Mouse (Mus musculus) MEL (cell line): ENCODE data around the gene Cpsf4l. TPM values are rescaled to one million over a fixed set of nuclear protein-coding genes. Genes with fewer than 3 reads are reported as not detected.

Experiments used
- DNase-seq: peaks from one replicate; pipeline ENCODE4 v3.0.0; 2011; ENCODE audit warnings: low read depth, low spot score
- H3K27ac ChIP-seq: 2 replicates; pipeline ENCODE4 v1.5.1; 2012; ENCODE audit warnings: low read depth, mild to moderate bottlenecking, control low read depth, low read length, moderate library complexity; ENCODE audit not compliant: control insufficient read depth
- H3K27me3 ChIP-seq, 2 experiments: fragments of 150-350 bp in 1 of 2; sonication (generic) in 1 of 2; 2 replicates each; pipeline ENCODE4 v1.6.1; 2012; ENCODE audit warnings: low read length in 2 of 2, mild to moderate bottlenecking in 2 of 2, improper control_type of control experiment in 1 of 2, moderate library complexity in 1 of 2; ENCODE audit not compliant: insufficient read depth in 2 of 2, control insufficient read depth in 1 of 2
- H3K36me3 ChIP-seq, 2 experiments: 2 replicates each; pipeline ENCODE4 v1.6.1; 2012 to 2014; ENCODE audit warnings: low read length in 2 of 2, improper control_type of control experiment in 1 of 2, inconsistent platforms in 1 of 2, mild to moderate bottlenecking in 1 of 2; ENCODE audit not compliant: insufficient read depth in 2 of 2, control insufficient read depth in 1 of 2
- H3K4me1 ChIP-seq, 2 experiments: fragments of 150-350 bp in 1 of 2; sonication (generic) in 1 of 2; 2 replicates each; pipeline ENCODE4 v1.6.1; 2012; ENCODE audit warnings: low read length in 2 of 2, improper control_type of control experiment in 1 of 2, mild to moderate bottlenecking in 1 of 2; ENCODE audit not compliant: insufficient read depth in 2 of 2, control insufficient read depth in 1 of 2
- H3K4me3 ChIP-seq, 2 experiments: fragments of 150-350 bp in 1 of 2; sonication (generic) in 1 of 2; 2 replicates each; pipeline ENCODE4 v1.5.1; 2012; ENCODE audit warnings: low read depth in 2 of 2, low read length in 2 of 2, mild to moderate bottlenecking in 2 of 2, moderate library complexity in 2 of 2, control low read depth in 1 of 2, improper control_type of control experiment in 1 of 2; ENCODE audit not compliant: control insufficient read depth in 1 of 2, insufficient read depth in 1 of 2
- H3K79me2 ChIP-seq: 2 replicates; pipeline ENCODE4 v1.6.1; 2012; ENCODE audit warnings: mild to moderate bottlenecking, low read length, moderate library complexity; ENCODE audit not compliant: control insufficient read depth, poor library complexity, insufficient read depth
- H3K9ac ChIP-seq: 2 replicates; pipeline ENCODE4 v1.6.1; 2012; ENCODE audit warnings: low read depth, mild to moderate bottlenecking, control low read depth, low read length, moderate library complexity; ENCODE audit not compliant: control insufficient read depth, poor library complexity, severe bottlenecking
- H3K9me3 ChIP-seq: fragments of 150-350 bp; sonication (generic); replicated peaks from 2 replicates; pipeline ENCODE4 v1.6.1; 2012; ENCODE audit warnings: mild to moderate bottlenecking, low read length, improper control_type of control experiment, moderate library complexity; ENCODE audit not compliant: insufficient read depth
- CHD1 ChIP-seq: IDR thresholded peaks from 2 replicates; pipeline ENCODE4 v1.6.1; 2012; ENCODE audit warnings: low read depth, mild to moderate bottlenecking, inconsistent platforms, low read length, improper control_type of control experiment
- CHD2 ChIP-seq: IDR thresholded peaks from 2 replicates; pipeline ENCODE4 v1.6.1; 2011; ENCODE audit warnings: low read length, improper control_type of control experiment
- CTCF ChIP-seq, 3 experiments: IDR thresholded peaks in 2 of 3; conservative IDR thresholded peaks in 1 of 3; 2 replicates each; pipeline ENCODE4 v1.5.1; 2011 to 2012; ENCODE audit warnings: low read length in 3 of 3, low read depth in 2 of 3, mild to moderate bottlenecking in 2 of 3, improper control_type of control experiment in 1 of 3, inconsistent platforms in 1 of 3, mixed read lengths in 1 of 3, moderate library complexity in 1 of 3; ENCODE audit not compliant: control insufficient read depth in 1 of 3, insufficient read depth in 1 of 3, poor library complexity in 1 of 3, severe bottlenecking in 1 of 3
- E2F4 ChIP-seq: IDR thresholded peaks from 2 replicates; pipeline ENCODE4 v1.6.1; 2011; ENCODE audit warnings: low read depth, low read length, improper control_type of control experiment, borderline replicate concordance
- GATA1 ChIP-seq: IDR thresholded peaks from 2 replicates; pipeline ENCODE4 v1.6.1; 2011; ENCODE audit warnings: low read depth, low read length, improper control_type of control experiment
- HCFC1 ChIP-seq: IDR thresholded peaks from 2 replicates; pipeline ENCODE4 v1.6.1; 2012; ENCODE audit warnings: low read depth, mild to moderate bottlenecking, inconsistent platforms, low read length, improper control_type of control experiment, moderate library complexity
- JUND ChIP-seq: IDR thresholded peaks from 2 replicates; pipeline ENCODE4 v1.6.1; 2011; ENCODE audit warnings: low read depth, mild to moderate bottlenecking, improper control_type of control experiment, low read length
- KAT2A ChIP-seq: conservative IDR thresholded peaks from 2 replicates; pipeline ENCODE4 v1.6.1; 2012; ENCODE audit warnings: low read depth, low read length, improper control_type of control experiment, inconsistent platforms
- MAFK ChIP-seq: IDR thresholded peaks from 2 replicates; pipeline ENCODE4 v1.6.1; 2011; ENCODE audit warnings: low read depth, mild to moderate bottlenecking, low read length, improper control_type of control experiment, borderline replicate concordance
- MAX ChIP-seq: IDR thresholded peaks from 2 replicates; pipeline ENCODE4 v1.6.1; 2011; ENCODE audit warnings: low read length, improper control_type of control experiment
- MAZ ChIP-seq: IDR thresholded peaks from 2 replicates; pipeline ENCODE4 v1.6.1; 2012; ENCODE audit warnings: low read depth, mild to moderate bottlenecking, inconsistent platforms, low read length, improper control_type of control experiment
- MEF2A ChIP-seq: IDR thresholded peaks from 2 replicates; pipeline ENCODE4 v1.6.1; 2014; ENCODE audit warnings: low read depth, mild to moderate bottlenecking, inconsistent platforms, low read length, improper control_type of control experiment; ENCODE audit not compliant: poor library complexity, insufficient replicate concordance, severe bottlenecking; ENCODE audit errors: extremely low read depth
- NELFE ChIP-seq: IDR thresholded peaks from 2 replicates; pipeline ENCODE4 v1.6.1; 2011; ENCODE audit warnings: low read depth, low read length, improper control_type of control experiment
- NRF1 ChIP-seq: IDR thresholded peaks from 2 replicates; pipeline ENCODE4 v1.6.1; 2014; ENCODE audit warnings: low read depth, mild to moderate bottlenecking, inconsistent platforms, low read length, improper control_type of control experiment, moderate library complexity; ENCODE audit not compliant: poor library complexity, insufficient read depth, severe bottlenecking
- POLR2A ChIP-seq, 2 experiments: IDR thresholded peaks; 2 replicates each; pipeline ENCODE4 v1.6.1; 2011 to 2012; ENCODE audit warnings: low read length in 2 of 2, mild to moderate bottlenecking in 2 of 2, control low read depth in 1 of 2, improper control_type of control experiment in 1 of 2, low read depth in 1 of 2, moderate library complexity in 1 of 2; ENCODE audit not compliant: control insufficient read depth in 1 of 2, insufficient read depth in 1 of 2, poor library complexity in 1 of 2
- RCOR1 ChIP-seq: IDR thresholded peaks from 2 replicates; pipeline ENCODE4 v1.6.1; 2012; ENCODE audit warnings: low read depth, mild to moderate bottlenecking, inconsistent platforms, low read length, improper control_type of control experiment
- TAL1 ChIP-seq: IDR thresholded peaks from 2 replicates; pipeline ENCODE4 v1.6.1; 2012; ENCODE audit warnings: mild to moderate bottlenecking, inconsistent platforms, low read length, moderate library complexity, mixed read lengths
- TBP ChIP-seq: IDR thresholded peaks from 2 replicates; pipeline ENCODE4 v1.8.0; 2011; ENCODE audit warnings: low read depth, low read length, improper control_type of control experiment
- UBTF ChIP-seq: IDR thresholded peaks from 2 replicates; pipeline ENCODE4 v1.6.1; 2012; ENCODE audit warnings: low read depth, mild to moderate bottlenecking, inconsistent platforms, low read length, improper control_type of control experiment, moderate library complexity, borderline replicate concordance; ENCODE audit not compliant: insufficient read depth
- USF1 ChIP-seq: IDR thresholded peaks from 2 replicates; pipeline ENCODE4 v1.6.1; 2014; ENCODE audit warnings: low read depth, mild to moderate bottlenecking, inconsistent platforms, low read length, improper control_type of control experiment, moderate library complexity
- ZC3H11A ChIP-seq: IDR thresholded peaks from 2 replicates; pipeline ENCODE4 v1.6.1; 2012; ENCODE audit warnings: low read depth, mild to moderate bottlenecking, inconsistent platforms, low read length, improper control_type of control experiment
- ZKSCAN1 ChIP-seq: IDR thresholded peaks from 2 replicates; pipeline ENCODE4 v1.6.1; 2012; ENCODE audit warnings: low read depth, mild to moderate bottlenecking, inconsistent platforms, low read length, improper control_type of control experiment, moderate library complexity
- ZMIZ1 ChIP-seq: IDR thresholded peaks from 2 replicates; pipeline ENCODE4 v1.6.1; 2012; ENCODE audit warnings: low read depth, mild to moderate bottlenecking, inconsistent platforms, low read length, improper control_type of control experiment, moderate library complexity
- polyA plus RNA-seq, 2 experiments: library from polyadenylated mRNA; stranded (reverse) in 1 of 2; unstranded in 1 of 2; fragments of >175 nt in 1 of 2; fragments of >200 nt in 1 of 2; gene quantifications; 2 replicates each; pipeline versions ENCODE4 v1.2.1 to v1.2.4; 2012; ENCODE audit warnings: low replicate concordance in 2 of 2, low read depth in 1 of 2; ENCODE audit not compliant: insufficient read length in 2 of 2, insufficient read depth in 1 of 2, missing spikeins in 1 of 2
- total RNA-seq: library from RNA; depleted of rRNA; stranded (reverse); fragments of 300-350 nt; gene quantifications from 2 replicates; pipeline ENCODE4 v1.2.3, GENCODE M21; 2012

Gene Cpsf4l
- total and polyA plus RNA-seq, 3 experiments: 0.70 TPM; not detected in 2

DNA sequence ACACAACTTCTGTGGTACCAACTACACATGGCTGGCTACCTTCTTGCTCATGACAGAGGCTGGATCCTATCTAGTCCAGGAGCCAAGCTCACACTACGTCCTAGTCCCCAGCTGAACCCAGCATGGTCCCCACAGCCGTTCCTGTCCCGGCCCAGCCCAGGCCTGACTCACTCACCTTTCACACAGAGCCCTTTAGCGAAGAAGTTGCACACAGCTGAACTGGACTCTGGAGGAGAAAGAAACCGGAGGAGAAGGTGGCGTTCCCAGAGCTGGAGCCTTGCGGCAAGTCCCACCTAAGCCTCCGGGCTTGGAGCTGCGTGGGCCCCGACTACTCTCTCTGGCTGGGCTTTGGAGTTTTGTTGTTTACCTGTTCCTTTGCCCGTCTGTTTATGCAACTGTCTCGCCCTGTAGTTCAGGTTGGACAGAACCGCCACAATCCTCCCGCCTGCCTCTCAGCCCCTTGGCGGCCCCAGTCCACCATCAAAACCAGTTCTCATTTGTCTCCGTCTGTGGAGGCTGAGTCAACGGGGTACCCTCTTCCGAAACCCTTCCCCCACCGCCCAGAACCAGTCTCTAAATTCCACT is 1.1 kb downstream of the Cpsf4l start:
- TF ChIP-seq KAT2A (no peak), JUND (no peak), GATA1 (no peak), ZMIZ1 (no peak), ZKSCAN1 (no peak), USF1 (no peak), E2F4 (no peak), MAX (no peak), UBTF (no peak), TBP (no peak), NRF1 (no peak), MAFK (no peak), NELFE (no peak), MAZ (no peak), CHD1 (no peak), RCOR1 (no peak), ZC3H11A (no peak), MEF2A (no peak)
- H3K36me3 ChIP-seq: no peaks in the 10 kb centered on the region
- no peaks in the 10 kb centered on the region for H3K79me2 ChIP-seq
- no peaks in the 10 kb centered on the region for H3K9me3 ChIP-seq
- no peaks in the 10 kb centered on the region for H3K4me1 ChIP-seq
- H3K27me3 ChIP-seq: no peaks in the 10 kb centered on the region
- H3K9ac ChIP-seq: no peak overlapping the region
- no peak for DNase-seq
- H3K27ac ChIP-seq: no peak overlapping the region
- no peak overlapping the region for H3K4me3 ChIP-seq

- Histone ChIP-seq H3K9ac (no peak overlapping the region), H3K4me1 (no peaks in the 10 kb centered on the region), H3K79me2 (no peaks in the 10 kb centered on the region), H3K9me3 (no peaks in the 10 kb centered on the region), H3K27me3 (no peaks in the 10 kb centered on the region), H3K27ac (no peak overlapping the region), H3K4me3 (no peak overlapping the region), H3K36me3 (no peaks in the 10 kb centered on the region)
- no peak for TF ChIP-seq MAFK
- TF ChIP-seq MAZ: no peak
- no peak for TF ChIP-seq MEF2A
- TF ChIP-seq HCFC1: no peak
- no peak for TF ChIP-seq CTCF (IDR thresholded peaks at IDR 0.05 in 2 of 3, conservative IDR thresholded peaks at IDR 0.05 in 1 of 3; ENCODE audit: control insufficient read depth in 1 of 3, insufficient read depth in 1 of 3, low read depth in 2 of 3, low read length in 3 of 3, poor library complexity in 1 of 3, severe bottlenecking in 1 of 3)
- TF ChIP-seq CHD2: no peak
- TF ChIP-seq TAL1: no peak
- TF ChIP-seq POLR2A (IDR thresholded peaks at IDR 0.05; ENCODE audit: control insufficient read depth in 1 of 2, insufficient read depth in 1 of 2, low read depth in 1 of 2, low read length in 2 of 2, poor library complexity in 1 of 2): no peak
- TF ChIP-seq USF1: no peak
- TF ChIP-seq JUND: no peak
- DNase-seq: no peak
Measured at GRCm38 (mm10) chr11:113705966-113706652, 3.7 kb downstream of the Cpsf4l start.
